Mouse (Mus musculus) kidney, adult 18-20 months (tissue): ENCODE measurements around the gene Sox11.

Experiments used
- DNase-seq: peaks from one replicate; pipeline ENCODE4 v3.0.0; 2021

Sox11 gene

DNA sequence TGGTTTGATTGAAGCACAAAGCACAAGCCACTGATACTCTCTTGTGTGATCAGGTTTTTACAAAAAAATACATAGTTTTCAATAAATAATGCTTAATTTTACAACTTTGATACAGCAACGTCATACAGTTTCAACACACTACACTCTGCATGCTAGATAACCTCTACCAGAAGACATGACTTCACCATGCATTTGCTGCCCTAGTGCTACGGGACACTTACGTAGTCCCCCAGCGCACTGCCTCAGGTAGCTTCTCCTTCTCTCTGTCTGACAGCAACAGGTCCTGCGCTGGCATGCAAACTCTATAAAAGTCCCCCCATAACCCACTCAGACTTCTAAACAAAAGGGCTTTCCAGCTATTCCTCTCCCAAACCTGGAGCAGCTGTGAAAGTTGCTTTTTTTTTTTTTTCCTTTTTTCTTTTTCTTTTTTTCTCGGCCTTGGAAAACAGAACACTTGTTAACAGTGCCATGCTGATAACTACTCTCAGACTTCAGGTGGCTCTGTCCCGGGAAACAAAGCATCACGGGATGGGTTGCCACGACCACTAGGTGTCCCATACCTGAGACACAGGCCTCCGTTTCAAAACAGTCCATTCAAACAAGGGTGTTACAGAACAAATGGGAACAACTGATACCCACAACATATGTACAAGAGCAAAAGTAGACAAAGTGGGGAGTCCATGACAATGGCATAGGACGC lies 6.9 kb downstream of the Sox11 start:
- no peak for DNase-seq

- no peak for DNase-seq
These were observed 8.8 kb downstream of the Sox11 start for GRCm38 (mm10) chr12:27333590-27333989.

DNA sequence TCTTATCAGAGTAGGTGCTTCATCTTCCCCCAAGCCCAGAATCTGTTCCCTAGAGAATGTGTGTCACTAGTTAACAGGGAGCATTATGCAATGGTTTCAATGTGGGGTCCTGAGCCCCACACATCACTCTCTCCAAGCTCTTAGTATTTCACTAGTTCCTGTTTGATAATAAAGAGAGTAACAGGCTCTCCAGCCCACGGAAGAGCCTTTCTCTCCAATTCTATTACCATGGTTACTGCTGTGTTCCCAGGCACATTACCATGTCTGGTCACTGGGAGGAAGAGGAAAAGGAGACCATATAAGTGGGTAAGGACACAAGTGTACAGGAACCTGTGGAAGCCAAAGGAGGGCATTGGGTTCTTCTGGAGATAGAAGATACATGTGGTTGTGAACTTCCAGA lies 19.0 kb downstream of the Sox11 start:
- no peak for DNase-seq

DNA sequence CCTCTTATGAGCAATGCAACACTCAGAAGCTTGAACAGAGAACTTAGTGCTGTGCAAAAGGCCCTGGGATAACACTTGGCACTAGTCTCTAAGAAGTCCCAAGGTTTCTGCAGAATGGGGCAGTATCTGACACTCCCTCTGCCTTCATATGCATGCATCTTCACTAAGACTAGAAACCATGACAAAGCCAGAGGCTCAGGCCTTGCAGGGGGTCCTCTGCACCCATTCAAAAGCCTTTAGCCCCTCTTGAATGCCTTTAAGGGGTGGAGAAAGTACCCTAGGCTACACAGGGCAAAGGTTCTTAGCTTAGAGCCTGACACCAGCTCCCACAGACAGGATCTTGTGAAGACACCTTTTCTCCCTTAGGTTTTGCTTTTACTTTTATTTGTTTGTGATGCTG lies 21.7 kb downstream of the Sox11 start:
- DNase-seq = no peak

GRCm38 (mm10) chr12:27312985-27313384 lies 29.4 kb downstream of the Sox11 start:
- DNase-seq = no peak

GRCm38 (mm10) chr12:27311854-27312466 lies 30.4 kb downstream of the Sox11 start:
- DNase-seq = no peak

DNA sequence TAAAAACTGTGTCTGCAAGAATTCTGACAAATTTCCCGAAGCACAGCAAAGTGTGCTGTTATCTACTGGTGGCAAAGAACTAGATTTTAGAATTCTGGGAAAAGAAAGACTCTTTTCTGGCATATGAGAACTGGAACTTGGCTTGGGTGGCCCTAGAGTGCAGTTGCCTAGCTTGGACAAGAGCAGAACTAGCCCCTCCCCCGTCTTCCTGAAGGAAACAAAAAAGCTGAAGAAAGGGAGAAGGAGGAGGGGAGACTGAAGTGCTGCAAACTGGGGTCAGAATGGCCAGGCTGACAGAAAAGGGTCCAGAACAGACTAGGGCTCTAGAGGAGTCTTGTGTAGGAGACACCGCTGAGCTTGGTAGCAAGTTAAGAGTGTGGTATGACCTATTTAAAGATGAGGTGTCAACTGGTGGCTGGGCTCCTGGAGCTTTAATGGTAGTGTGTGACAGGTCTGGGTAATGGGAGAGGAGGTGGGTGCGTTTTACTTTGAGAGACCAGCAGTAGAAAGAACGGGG lies 31.0 kb downstream of the Sox11 start:
- no peak for DNase-seq

DNA sequence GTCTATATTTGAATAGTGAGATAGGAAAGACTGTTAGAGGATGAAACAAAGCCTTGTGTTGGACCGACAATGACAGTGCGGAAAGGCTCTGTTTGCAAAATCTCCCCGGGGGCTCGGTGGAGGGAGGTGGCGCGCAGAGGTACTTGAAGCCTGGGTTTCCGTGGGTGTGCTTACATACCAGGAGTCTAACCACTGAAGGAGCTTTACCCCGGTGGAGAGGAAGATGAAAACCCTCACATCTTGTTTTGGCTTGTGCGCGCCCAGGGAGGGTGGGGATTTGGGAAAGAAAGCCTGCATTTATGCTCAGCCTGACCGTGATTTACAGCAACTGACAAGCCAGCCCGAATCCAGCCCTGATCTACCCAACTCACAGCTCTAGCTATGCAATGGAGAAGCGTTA lies 31.7 kb downstream of the Sox11 start:
- DNase-seq = no peak

GRCm38 (mm10) chr12:27309969-27310368 lies 32.4 kb downstream of the Sox11 start:
- no peak for DNase-seq

GRCm38 (mm10) chr12:27304713-27305437 lies 37.5 kb downstream of the Sox11 start:
- no peak for DNase-seq

- no peak for DNase-seq
These were observed 39.2 kb downstream of the Sox11 start for GRCm38 (mm10) chr12:27303190-27303589.

DNA sequence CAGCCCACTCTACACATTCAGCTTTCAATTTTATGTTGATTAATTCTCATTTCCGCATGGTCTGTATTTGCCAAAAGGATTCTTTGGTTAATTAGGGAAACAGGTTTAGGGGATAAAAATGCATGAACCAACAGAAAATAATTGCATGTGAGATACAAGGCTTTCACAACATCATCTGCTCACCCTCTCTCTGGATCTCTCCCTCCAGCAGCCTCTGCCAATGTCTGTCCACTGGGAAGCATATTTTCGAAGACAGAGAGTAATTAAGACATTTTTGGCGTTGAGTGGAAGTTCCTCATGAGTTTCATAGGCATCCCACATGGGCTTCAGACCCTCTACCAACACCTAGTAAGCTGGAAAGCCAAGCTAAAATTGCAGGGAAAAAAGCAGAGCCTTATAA lies 43.7 kb downstream of the Sox11 start:
- no peak for DNase-seq

DNA sequence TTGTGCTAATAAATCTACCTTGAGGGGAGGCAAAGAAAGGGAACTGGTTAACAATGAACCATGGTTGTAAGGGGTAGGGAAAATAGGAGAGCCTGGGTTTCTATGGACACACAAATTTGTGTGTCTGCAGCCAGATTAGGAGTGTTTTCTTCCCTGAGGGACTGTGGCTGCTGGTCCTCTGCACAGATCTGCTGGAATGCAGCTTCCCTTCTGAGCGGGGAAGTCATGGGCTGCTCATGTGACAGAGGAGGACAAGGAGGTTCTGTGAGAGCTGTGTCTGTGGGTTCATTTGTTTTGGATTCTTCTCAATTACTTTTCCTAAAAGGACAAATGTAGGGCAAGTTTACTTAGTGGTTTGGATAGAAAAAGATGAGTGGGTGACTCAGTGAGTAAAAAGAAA lies 48.2 kb downstream of the Sox11 start:
- DNase-seq = no peak

DNA sequence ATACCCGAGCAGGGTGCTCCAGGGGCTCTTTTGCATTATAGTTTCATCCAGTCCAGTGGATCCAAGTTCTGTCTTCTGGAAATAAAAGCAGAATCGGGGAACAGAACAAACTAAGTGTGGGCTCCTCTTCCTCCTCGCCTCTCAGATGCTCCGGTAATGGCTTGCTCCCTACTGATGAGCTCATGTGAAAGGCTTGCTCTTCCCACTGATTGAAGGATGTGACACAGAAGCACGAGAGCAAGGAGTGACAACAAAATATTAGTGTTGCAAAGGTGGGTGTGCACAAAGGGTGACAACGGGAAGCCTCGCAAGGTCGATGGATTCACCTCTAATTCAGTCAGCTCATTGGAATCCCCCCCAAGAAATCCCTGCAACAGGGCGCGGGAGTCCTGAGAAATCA lies 48.6 kb downstream of the Sox11 start:
- DNase-seq = no peak

- DNase-seq = no peak
These were observed 49.2 kb downstream of the Sox11 start for GRCm38 (mm10) chr12:27293208-27293607.
